Mouse (Mus musculus) spleen, adult 2 months (tissue): ENCODE results near the gene Kat6b.

Source experiments
- CTCF ChIP-seq: fragments of 200-500 bp; IDR thresholded peaks from 2 replicates; pipeline ENCODE4 v1.5.1; 2011; ENCODE audit warnings: mild to moderate bottlenecking, inconsistent platforms; ENCODE audit not compliant: insufficient read depth, insufficient read length, insufficient replicate concordance; ENCODE audit errors: extremely low read depth
- POLR2A ChIP-seq: fragments of 200-500 bp; IDR thresholded peaks from 2 replicates; pipeline ENCODE4 v1.6.1; 2011; ENCODE audit warnings: low read depth, low read length, inconsistent platforms

GRCm38 (mm10) chr14:21548952-21549607 is 67.8 kb downstream of the Kat6b start:
- TF ChIP-seq CTCF = no peak
- TF ChIP-seq POLR2A = no peak
